Mouse (Mus musculus) myocyte (in vitro differentiated cells): ENCODE measurements around the gene Catsperg1. TPM values are rescaled to one million over a fixed set of nuclear protein-coding genes. Genes with fewer than 3 reads are reported as not detected.
"Not testable (repeated sequence)": the region's sequence is repeated elsewhere in the genome, so short reads cannot be mapped to it uniquely, and the experiment has no call there.

Experiments used
- H3K27me3 ChIP-seq: one replicate; pipeline ENCODE4 v1.6.1; 2011; ENCODE audit not compliant: control insufficient read depth, insufficient read depth, insufficient read length
- H3K36me3 ChIP-seq: one replicate; pipeline ENCODE4 v1.6.1; 2011; ENCODE audit not compliant: control insufficient read depth, insufficient read depth
- H3K4me2 ChIP-seq: one replicate; pipeline ENCODE4 v1.6.1; 2011; ENCODE audit warnings: low read depth, control low read depth
- H3K4me3 ChIP-seq: one replicate; pipeline ENCODE4 v1.5.1; 2011; ENCODE audit warnings: mild to moderate bottlenecking, control low read depth, moderate library complexity
- H3K79me2 ChIP-seq: one replicate; pipeline ENCODE4 v1.6.1; 2011; ENCODE audit not compliant: control insufficient read depth, insufficient read depth
- H3ac ChIP-seq: one replicate; pipeline ENCODE4 v1.6.1; 2011; ENCODE audit not compliant: control insufficient read depth, insufficient read length
- CEBPB ChIP-seq: IDR thresholded peaks from 2 replicates; pipeline ENCODE4 v1.6.1; 2011; ENCODE audit warnings: mild to moderate bottlenecking, moderate library complexity; ENCODE audit not compliant: poor library complexity, insufficient read depth, severe bottlenecking
- E2F4 ChIP-seq: IDR thresholded peaks from one replicate; pipeline ENCODE4 v1.6.1; 2011; ENCODE audit warnings: mild to moderate bottlenecking, control low read depth, moderate library complexity; ENCODE audit not compliant: insufficient read depth
- MAX ChIP-seq: IDR thresholded peaks from one replicate; pipeline ENCODE4 v1.6.1; 2011; ENCODE audit warnings: low read depth, mild to moderate bottlenecking, control low read depth
- MYOD1 ChIP-seq, 3 experiments: IDR thresholded peaks; one replicate each; pipeline ENCODE4 v1.6.1; 2011; ENCODE audit warnings: control low read depth in 2 of 3, low read depth in 2 of 3, mild to moderate bottlenecking in 2 of 3, moderate library complexity in 1 of 3; ENCODE audit not compliant: insufficient read length in 2 of 3, control insufficient read depth in 1 of 3
- MYOG ChIP-seq, 3 experiments: IDR thresholded peaks; one replicate each; pipeline ENCODE4 v1.6.1; 2011; ENCODE audit warnings: control low read depth in 2 of 3, low read depth in 2 of 3, mild to moderate bottlenecking in 2 of 3; ENCODE audit not compliant: insufficient read length in 2 of 3, control insufficient read depth in 1 of 3, insufficient read depth in 1 of 3
- POLR2A ChIP-seq: IDR thresholded peaks from one replicate; pipeline ENCODE4 v1.6.1; 2011; ENCODE audit warnings: low read depth, mild to moderate bottlenecking, control low read depth, moderate library complexity; ENCODE audit not compliant: insufficient read length
- POLR2AphosphoS2 ChIP-seq: IDR thresholded peaks from one replicate; pipeline ENCODE4 v1.6.1; 2011; ENCODE audit warnings: low read depth, control low read depth; ENCODE audit not compliant: insufficient read length
- REST ChIP-seq: IDR thresholded peaks from one replicate; pipeline ENCODE4 v1.6.1; 2011; ENCODE audit warnings: mild to moderate bottlenecking, control low read depth, moderate library complexity; ENCODE audit not compliant: insufficient read depth, insufficient read length
- SRF ChIP-seq: IDR thresholded peaks from one replicate; pipeline ENCODE4 v1.6.1; 2011; ENCODE audit warnings: low read depth; ENCODE audit not compliant: control insufficient read depth, insufficient read length
- TCF12 ChIP-seq: IDR thresholded peaks from one replicate; pipeline ENCODE4 v1.6.1; 2011; ENCODE audit warnings: mild to moderate bottlenecking, control low read depth; ENCODE audit not compliant: poor library complexity, insufficient read depth, severe bottlenecking
- TCF3 ChIP-seq: IDR thresholded peaks from one replicate; pipeline ENCODE4 v1.6.1; 2011; ENCODE audit warnings: low read depth, control low read depth; ENCODE audit not compliant: insufficient read length
- USF1 ChIP-seq: IDR thresholded peaks from one replicate; pipeline ENCODE4 v1.6.1; 2011; ENCODE audit warnings: low read depth, mild to moderate bottlenecking, control low read depth, moderate library complexity
- polyA plus RNA-seq: library from polyadenylated mRNA; unstranded; fragments of >200 nt; fragmentation: generic; extraction: Trizol; gene quantifications from one replicate; pipeline ENCODE4 v1.2.1, GENCODE M21; 2012; ENCODE audit warnings: missing spikeins

Gene Catsperg1
- polyA plus RNA-seq, 1 experiment = not detected

GRCm38 (mm10) chr7:29202577-29202976, 11.3 kb downstream of the Catsperg1 start:
- TF ChIP-seq USF1 = no peak
- no peak for TF ChIP-seq MYOD1 (IDR thresholded peaks at IDR 0.05; ENCODE audit: control insufficient read depth in 1 of 3, insufficient read length in 2 of 3, low read depth in 2 of 3)
- TF ChIP-seq POLR2A = no peak
- TF ChIP-seq MAX = no peak
- TF ChIP-seq REST = no peak
- no peak for TF ChIP-seq TCF3
- no peak for TF ChIP-seq TCF12
- no peak for TF ChIP-seq SRF
- no peak for TF ChIP-seq POLR2AphosphoS2
- TF ChIP-seq MYOG (IDR thresholded peaks at IDR 0.05; ENCODE audit: control insufficient read depth in 1 of 3, insufficient read depth in 1 of 3, insufficient read length in 2 of 3, low read depth in 2 of 3) = no peak
- TF ChIP-seq E2F4 = no peak
- no peak for TF ChIP-seq CEBPB
- Histone ChIP-seq H3ac (no peak overlapping the region), H3K79me2 (no peaks in the 10 kb centered on the region)

GRCm38 (mm10) chr7:29194230-29194629, 19.6 kb downstream of the Catsperg1 start:
- not testable (repeated sequence) for H3K27me3 ChIP-seq

More at GRCm38 (mm10) chr7:29202577-29202976, 11.3 kb downstream of the Catsperg1 start:
- Histone ChIP-seq H3K4me3 (no peak overlapping the region), H3K4me2 (no peak overlapping the region), H3K27me3 (peaks cover 10% of the 10 kb centered on the region), H3K36me3 (no peaks in the 10 kb centered on the region)

DNA sequence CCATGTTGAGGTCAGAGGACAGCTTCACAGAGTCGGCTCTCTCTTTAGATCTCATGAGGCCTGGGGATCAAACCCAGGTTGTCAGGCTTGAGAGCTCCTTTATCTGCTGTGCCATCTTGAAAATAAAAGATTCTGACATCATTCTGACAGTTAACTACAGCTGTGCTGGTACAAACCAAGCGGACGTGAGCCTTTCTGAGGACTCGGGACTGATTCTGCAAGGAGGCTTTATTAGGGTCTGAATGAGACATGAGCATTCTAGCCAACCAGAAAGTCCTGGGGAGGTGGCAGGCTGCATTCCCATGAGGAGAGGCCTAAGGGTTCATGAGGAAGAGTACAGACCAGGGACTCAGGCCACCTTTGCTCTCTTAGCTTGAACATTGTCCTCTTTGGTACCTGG, 32.5 kb downstream of the Catsperg1 start:
- H3K4me3 ChIP-seq, H3ac ChIP-seq, H3K4me2 ChIP-seq, H3K27me3 ChIP-seq: not testable (repeated sequence)
- peaks cover 12% of the 10 kb centered on the region for H3K36me3 ChIP-seq
- H3K79me2 ChIP-seq = peaks cover 39% of the 10 kb centered on the region

More at GRCm38 (mm10) chr7:29194230-29194629, 19.6 kb downstream of the Catsperg1 start:
- not testable (repeated sequence) for H3K79me2 ChIP-seq, H3ac ChIP-seq, H3K4me2 ChIP-seq, H3K36me3 ChIP-seq, H3K4me3 ChIP-seq

DNA sequence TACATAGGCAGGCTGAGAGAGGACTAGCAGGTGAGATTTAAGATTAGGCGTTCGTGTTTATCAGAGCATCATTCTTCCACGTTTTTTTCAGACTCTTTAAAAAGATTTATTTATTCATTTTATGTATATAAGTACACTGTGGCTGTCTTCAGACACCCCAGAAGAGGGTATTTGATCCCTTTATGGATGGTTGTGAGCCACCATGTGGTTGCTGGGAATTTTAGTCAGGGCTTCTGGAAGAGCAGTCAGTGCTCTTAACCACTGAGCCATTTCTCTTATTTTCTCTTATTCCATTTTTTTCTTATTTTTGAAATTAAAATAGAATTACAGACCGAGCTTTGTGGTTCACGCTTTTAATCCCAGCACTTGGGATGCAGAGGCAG, 33.0 kb downstream of the Catsperg1 start:
- Histone ChIP-seq H3K4me3 (peak overlapping the region; percentile 80), H3K4me2 (peak overlapping the region; percentile 64), H3K79me2 (peaks cover 44% of the 10 kb centered on the region), H3K27me3 (no peaks in the 10 kb centered on the region), H3ac (peak overlapping the region; percentile 48), H3K36me3 (peaks cover 17% of the 10 kb centered on the region)
- TF ChIP-seq SRF (no peak), MYOD1 (IDR thresholded peaks at IDR 0.05; ENCODE audit: control insufficient read depth in 1 of 3, insufficient read length in 2 of 3, low read depth in 2 of 3) (no peak), MYOG (IDR thresholded peaks at IDR 0.05; ENCODE audit: control insufficient read depth in 1 of 3, insufficient read depth in 1 of 3, insufficient read length in 2 of 3, low read depth in 2 of 3) (no peak), CEBPB (no peak), POLR2AphosphoS2 (no peak), POLR2A (no peak), E2F4 (no peak), REST (no peak), TCF12 (no peak), MAX (no peak), USF1 (no peak), TCF3 (no peak)

DNA sequence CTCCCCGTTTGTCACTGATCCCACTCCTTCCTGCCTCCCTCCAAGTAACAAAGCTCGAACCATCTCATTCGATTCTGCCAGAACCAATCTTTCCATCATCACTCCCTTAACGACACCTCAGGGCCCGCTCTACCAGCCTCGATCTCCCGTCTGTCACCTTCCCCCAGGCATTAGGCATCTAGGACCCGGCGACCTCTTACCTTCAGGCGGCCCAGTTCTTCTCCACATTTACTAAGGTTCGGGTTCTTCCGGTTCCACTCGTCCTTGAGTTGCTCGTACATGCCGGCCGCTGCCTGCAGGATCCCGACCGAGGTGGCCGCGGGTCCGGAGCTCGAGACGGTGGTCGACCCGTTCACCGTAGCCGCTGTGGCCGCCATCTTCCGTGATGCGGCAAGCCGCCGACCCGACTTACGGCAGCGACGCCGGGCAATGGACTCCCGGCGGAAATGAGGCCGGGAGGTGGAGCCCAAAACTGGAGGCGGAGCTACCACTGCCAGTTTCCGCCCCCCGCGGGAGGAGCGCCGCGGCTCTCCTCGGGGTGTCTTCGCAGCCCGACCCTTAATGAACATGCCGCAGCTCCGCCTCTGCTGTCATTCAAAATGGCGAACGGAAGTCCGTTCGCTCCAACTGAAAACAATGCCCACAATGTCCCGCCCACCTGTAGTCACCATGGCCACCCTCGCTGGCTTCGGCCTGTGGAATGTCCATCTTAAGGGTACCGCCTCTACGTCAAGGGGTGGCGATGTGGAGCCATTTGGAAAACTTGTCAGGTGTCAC, 33.6 kb downstream of the Catsperg1 start, which contains the start of gene Psmd8:
Gene Psmd8 (minus strand): TSS at position 625 of the 777 bp plus-strand sequence.
- no peaks in the 10 kb centered on the region for H3K27me3 ChIP-seq
- no peak for TF ChIP-seq MAX
- no peak for TF ChIP-seq CEBPB
- no peak for TF ChIP-seq SRF
- TF ChIP-seq MYOD1 (IDR thresholded peaks at IDR 0.05; ENCODE audit: control insufficient read depth in 1 of 3, insufficient read length in 2 of 3, low read depth in 2 of 3) = peak in 2 of 3 experiments; percentile 5
- TF ChIP-seq POLR2AphosphoS2 = peak; percentile 97
- TF ChIP-seq TCF3 = no peak
- TF ChIP-seq MYOG (IDR thresholded peaks at IDR 0.05; ENCODE audit: control insufficient read depth in 1 of 3, insufficient read depth in 1 of 3, insufficient read length in 2 of 3, low read depth in 2 of 3) = no peak
- peak; percentile 22 for TF ChIP-seq REST
- no peak for TF ChIP-seq USF1
- no peak for TF ChIP-seq E2F4
- no peak for TF ChIP-seq TCF12
- peak; percentile 99 for TF ChIP-seq POLR2A

More for the DNA sequence above, 33.6 kb downstream of the Catsperg1 start, which contains the start of gene Psmd8:
- Histone ChIP-seq H3K36me3 (peaks cover 22% of the 10 kb centered on the region), H3K79me2 (peaks cover 47% of the 10 kb centered on the region), H3K4me3 (peak within 1 kb of the TSS; percentile 80), H3ac (peak within 1 kb of the TSS; percentile 48), H3K4me2 (peak within 1 kb of the TSS; percentile 67)
